Mouse (Mus musculus): ENCODE measurements around the gene Cradd. TPM values are rescaled to one million over a fixed set of nuclear protein-coding genes. Genes with fewer than 3 reads are reported as not detected.

Gene Cradd
- polyA plus RNA-seq, 1 experiment from 2014 or later: 9.8 TPM

GRCm38 (mm10) chr10:95355678-95356268, 31.8 kb upstream of the Cradd start:
- Histone ChIP-seq H3K4me1 (replicated peaks; ENCODE audit: control insufficient read depth, insufficient read depth) (no peaks in the 10 kb centered on the region), H3K4me2 (replicated peaks; ENCODE audit: low read depth) (no peak overlapping the region), H3K27me3 (ENCODE audit: control insufficient read depth, insufficient read depth, low read length) (no peaks in the 10 kb centered on the region), H3K9me3 (ENCODE audit: control insufficient read depth, low read length) (no peaks in the 10 kb centered on the region), H3K36me3 (ENCODE audit: control insufficient read depth, insufficient read depth, low read length) (no peaks in the 10 kb centered on the region), H3K27ac (replicated peaks) (no peak overlapping the region), H3K9ac (ENCODE audit: low read length) (no peak overlapping the region), H3K4me3 (ENCODE audit: low read depth, low read length) (no peak overlapping the region)
- no peak for TF ChIP-seq CTCF (IDR thresholded peaks at IDR 0.05; ENCODE audit: low read depth)
- TF ChIP-seq EP300 (optimal IDR thresholded peaks at IDR 0.05): no peak
- WGBS: 37% methylated on average over 6 of the region's 6 CpGs
- no peak for ATAC-seq (ENCODE audit: low FRiP score, low TSS enrichment)
- DNase-seq (ENCODE audit: low spot score): no peak

GRCm38 (mm10) chr10:95354673-95355072, 30.7 kb upstream of the Cradd start:
- H3K4me3 ChIP-seq (ENCODE audit: low read depth, low read length): no peak overlapping the region
- TF ChIP-seq CTCF (IDR thresholded peaks at IDR 0.05; ENCODE audit: low read depth): no peak
- TF ChIP-seq EP300 (optimal IDR thresholded peaks at IDR 0.05): no peak
- no peak overlapping the region for H3K4me2 ChIP-seq (replicated peaks; ENCODE audit: low read depth)
- no peak overlapping the region for H3K27ac ChIP-seq (replicated peaks)
- ATAC-seq (ENCODE audit: low FRiP score, low TSS enrichment) (no peak), DNase-seq (ENCODE audit: low spot score) (no peak)
- H3K9me3 ChIP-seq (ENCODE audit: control insufficient read depth, low read length): no peaks in the 10 kb centered on the region
- no peaks in the 10 kb centered on the region for H3K4me1 ChIP-seq (replicated peaks; ENCODE audit: control insufficient read depth, insufficient read depth)
- no peaks in the 10 kb centered on the region for H3K36me3 ChIP-seq (ENCODE audit: control insufficient read depth, insufficient read depth, low read length)
- H3K9ac ChIP-seq (ENCODE audit: low read length): no peak overlapping the region
- H3K27me3 ChIP-seq (ENCODE audit: control insufficient read depth, insufficient read depth, low read length): no peaks in the 10 kb centered on the region

GRCm38 (mm10) chr10:95354047-95354446, 30.1 kb upstream of the Cradd start:
- ATAC-seq (ENCODE audit: low FRiP score, low TSS enrichment): no peak
- Histone ChIP-seq H3K4me1 (replicated peaks; ENCODE audit: control insufficient read depth, insufficient read depth) (no peaks in the 10 kb centered on the region), H3K9ac (ENCODE audit: low read length) (no peak overlapping the region), H3K27me3 (ENCODE audit: control insufficient read depth, insufficient read depth, low read length) (no peaks in the 10 kb centered on the region), H3K27ac (replicated peaks) (no peak overlapping the region), H3K9me3 (ENCODE audit: control insufficient read depth, low read length) (no peaks in the 10 kb centered on the region), H3K4me3 (ENCODE audit: low read depth, low read length) (no peak overlapping the region), H3K4me2 (replicated peaks; ENCODE audit: low read depth) (no peak overlapping the region), H3K36me3 (ENCODE audit: control insufficient read depth, insufficient read depth, low read length) (no peaks in the 10 kb centered on the region)
- TF ChIP-seq EP300 (optimal IDR thresholded peaks at IDR 0.05): no peak
- no peak for TF ChIP-seq CTCF (IDR thresholded peaks at IDR 0.05; ENCODE audit: low read depth)
- no peak for DNase-seq (ENCODE audit: low spot score)
- 77% methylated on average over 6 of the region's 6 CpGs for WGBS

- WGBS: 72% methylated on average over 3 of the region's 3 CpGs
- no peaks in the 10 kb centered on the region for H3K4me1 ChIP-seq (replicated peaks; ENCODE audit: control insufficient read depth, insufficient read depth)
- no peaks in the 10 kb centered on the region for H3K27me3 ChIP-seq (ENCODE audit: control insufficient read depth, insufficient read depth, low read length)
- H3K27ac ChIP-seq (replicated peaks): no peak overlapping the region
- no peak overlapping the region for H3K4me3 ChIP-seq (ENCODE audit: low read depth, low read length)
- ATAC-seq (ENCODE audit: low FRiP score, low TSS enrichment): no peak
- no peak for TF ChIP-seq CTCF (IDR thresholded peaks at IDR 0.05; ENCODE audit: low read depth)
- TF ChIP-seq EP300 (optimal IDR thresholded peaks at IDR 0.05): no peak
- no peaks in the 10 kb centered on the region for H3K36me3 ChIP-seq (ENCODE audit: control insufficient read depth, insufficient read depth, low read length)
- DNase-seq (ENCODE audit: low spot score): no peak
- H3K9me3 ChIP-seq (ENCODE audit: control insufficient read depth, low read length): no peaks in the 10 kb centered on the region
- no peak overlapping the region for H3K9ac ChIP-seq (ENCODE audit: low read length)
- H3K4me2 ChIP-seq (replicated peaks; ENCODE audit: low read depth): no peak overlapping the region
Measured at GRCm38 (mm10) chr10:95348457-95348856, 24.5 kb upstream of the Cradd start.

- Histone ChIP-seq H3K4me3 (ENCODE audit: low read depth, low read length) (no peak overlapping the region), H3K27me3 (ENCODE audit: control insufficient read depth, insufficient read depth, low read length) (no peaks in the 10 kb centered on the region), H3K27ac (replicated peaks) (no peak overlapping the region), H3K9ac (ENCODE audit: low read length) (no peak overlapping the region), H3K4me1 (replicated peaks; ENCODE audit: control insufficient read depth, insufficient read depth) (no peaks in the 10 kb centered on the region), H3K36me3 (ENCODE audit: control insufficient read depth, insufficient read depth, low read length) (no peaks in the 10 kb centered on the region), H3K9me3 (ENCODE audit: control insufficient read depth, low read length) (no peaks in the 10 kb centered on the region), H3K4me2 (replicated peaks; ENCODE audit: low read depth) (no peak overlapping the region)
- 63% methylated on average over 3 of the region's 3 CpGs for WGBS
- DNase-seq (ENCODE audit: low spot score) (no peak), ATAC-seq (ENCODE audit: low FRiP score, low TSS enrichment) (no peak)
- TF ChIP-seq EP300 (optimal IDR thresholded peaks at IDR 0.05) (no peak), CTCF (IDR thresholded peaks at IDR 0.05; ENCODE audit: low read depth) (no peak)
Measured at GRCm38 (mm10) chr10:95347776-95348175, 23.8 kb upstream of the Cradd start.

GRCm38 (mm10) chr10:95342833-95343590, 19.1 kb upstream of the Cradd start:
- no peaks in the 10 kb centered on the region for H3K36me3 ChIP-seq (ENCODE audit: control insufficient read depth, insufficient read depth, low read length)
- no peak for DNase-seq (ENCODE audit: low spot score)
- no peaks in the 10 kb centered on the region for H3K4me1 ChIP-seq (replicated peaks; ENCODE audit: control insufficient read depth, insufficient read depth)
- H3K9me3 ChIP-seq (ENCODE audit: control insufficient read depth, low read length): no peaks in the 10 kb centered on the region
- no peak overlapping the region for H3K27ac ChIP-seq (replicated peaks)
- H3K27me3 ChIP-seq (ENCODE audit: control insufficient read depth, insufficient read depth, low read length): no peaks in the 10 kb centered on the region
- TF ChIP-seq CTCF (IDR thresholded peaks at IDR 0.05; ENCODE audit: low read depth): no peak
- no peak for TF ChIP-seq EP300 (optimal IDR thresholded peaks at IDR 0.05)
- 83% methylated on average over 10 of the region's 10 CpGs for WGBS
- no peak overlapping the region for H3K9ac ChIP-seq (ENCODE audit: low read length)
- no peak overlapping the region for H3K4me3 ChIP-seq (ENCODE audit: low read depth, low read length)
- ATAC-seq (ENCODE audit: low FRiP score, low TSS enrichment): no peak
- no peak overlapping the region for H3K4me2 ChIP-seq (replicated peaks; ENCODE audit: low read depth)
